Mouse (Mus musculus) ES-Bruce4 (cell line): ENCODE results near the gene Plk3.
A peak's percentile ranks its signal among the peaks of the same experiment; 100 is the strongest.

Experiments
- CTCF ChIP-seq: IDR thresholded peaks from one replicate; pipeline ENCODE4 v1.8.1; 2011; ENCODE audit warnings: low read depth, low read length
- EP300 ChIP-seq: IDR thresholded peaks from 2 replicates; pipeline ENCODE4 v1.6.1; 2011; ENCODE audit warnings: low read depth, low read length; ENCODE audit not compliant: insufficient read depth
- POLR2A ChIP-seq: IDR thresholded peaks from one replicate; pipeline ENCODE4 v1.8.1; 2011; ENCODE audit warnings: low read length; ENCODE audit not compliant: insufficient read depth

GRCm38 (mm10) chr4:117138295-117139216 is 4.8 kb upstream of the Plk3 start:
- TF ChIP-seq POLR2A (no peak), CTCF (no peak), EP300 (peak; percentile 75; the same call in 1 of the 2 replicates)
